Mouse (Mus musculus) heart, adult 2 months (tissue): ENCODE results near the gene Ampd1. TPM values are rescaled to one million over a fixed set of nuclear protein-coding genes. Genes with fewer than 3 reads are reported as not detected.

Experiments
- DNase-seq, 2 experiments: peaks; one replicate each; pipeline ENCODE4 v3.0.0; 2021
- H3K27ac ChIP-seq: fragments of 200-600 bp; 2 replicates; pipeline ENCODE4 v1.8.1; 2022
- H3K27me3 ChIP-seq: fragments of 200-500 bp; 2 replicates; pipeline ENCODE4 v1.6.1; 2012; ENCODE audit warnings: mild to moderate bottlenecking, low read length, inconsistent platforms, mixed read lengths; ENCODE audit not compliant: control insufficient read depth, insufficient read depth
- H3K36me3 ChIP-seq: fragments of 200-500 bp; 2 replicates; pipeline ENCODE4 v1.6.1; 2012; ENCODE audit warnings: low read length, inconsistent platforms; ENCODE audit not compliant: control insufficient read depth, insufficient read depth
- H3K4me1 ChIP-seq: fragments of 200-500 bp; 2 replicates; pipeline ENCODE4 v1.6.1; 2011; ENCODE audit warnings: low read length; ENCODE audit not compliant: control insufficient read depth, insufficient read depth
- H3K4me3 ChIP-seq: fragments of 200-600 bp; 2 replicates; pipeline ENCODE4 v1.8.1; 2022
- H3K79me2 ChIP-seq: fragments of 200-500 bp; replicated peaks from 2 replicates; pipeline ENCODE4 v1.6.1; 2012; ENCODE audit warnings: mild to moderate bottlenecking, inconsistent platforms, low read length, moderate library complexity, mixed read lengths; ENCODE audit not compliant: control insufficient read depth, insufficient read depth
- H3K9ac ChIP-seq: fragments of 200-500 bp; 2 replicates; pipeline ENCODE4 v1.6.1; 2012; ENCODE audit warnings: low read depth, mild to moderate bottlenecking, control low read depth, inconsistent platforms, low read length, mixed read lengths
- CTCF ChIP-seq: fragments of 200-600 bp; IDR thresholded peaks from 2 replicates; pipeline ENCODE4 v1.8.1; 2022; ENCODE audit warnings: antibody characterized with exemption, mild to moderate bottlenecking, moderate library complexity
- EP300 ChIP-seq: fragments of 200-500 bp; IDR thresholded peaks from 2 replicates; pipeline ENCODE4 v1.6.1; 2011; ENCODE audit warnings: low read depth, low read length, control low read depth; ENCODE audit not compliant: insufficient read depth
- POLR2A ChIP-seq: fragments of 200-500 bp; IDR thresholded peaks from 2 replicates; pipeline ENCODE4 v1.6.1; 2011; ENCODE audit warnings: mild to moderate bottlenecking, low read depth, low read length, control low read depth; ENCODE audit not compliant: insufficient read depth
- WGBS: fragments of 180-500 bp; shearing (Covaris S2); methylation state at CpG from one replicate; pipeline ENCODE4 v1.1.7; 2018; 5-methylcytosine and 5-hydroxymethylcytosine counted together
- intact Hi-C: fragments of 180-260 bp; cut with DNase I; formaldehyde crosslinking; loops from one replicate; pipeline ENCODE4 v1.15.1; 2025
- polyA plus RNA-seq: library from polyadenylated mRNA; depleted of rRNA; stranded (reverse); fragments of >200 nt; gene quantifications from 2 replicates; pipeline ENCODE4 v1.2.3, GENCODE M21; 2012
- total RNA-seq, 2 experiments: library from RNA; stranded (reverse); gene quantifications; 2 replicates each; pipeline ENCODE4 v1.2.3; 2021

Gene Ampd1
- total and polyA plus RNA-seq, 3 experiments: 0.12 TPM; not detected in 2

DNA sequence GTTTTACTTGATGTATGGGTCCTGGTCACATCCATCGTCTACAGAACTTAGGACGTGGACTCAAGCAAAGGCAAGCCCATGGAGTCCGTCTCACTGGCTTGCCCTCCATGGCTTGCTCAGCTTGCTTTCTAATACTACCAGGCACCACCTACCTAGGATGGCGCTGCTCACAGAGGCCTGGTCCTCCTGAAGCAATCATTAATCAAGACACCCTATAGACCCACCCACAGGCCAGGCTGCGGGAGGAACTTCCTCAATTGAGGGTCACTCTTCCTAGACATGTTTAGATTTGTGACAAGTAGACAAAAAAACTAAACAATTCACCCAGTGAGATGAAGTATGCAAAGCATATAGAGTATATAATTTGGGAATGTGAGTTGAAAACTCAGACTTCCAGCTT lies 38.4 kb downstream of the Ampd1 start:
- H3K79me2 ChIP-seq: no peaks in the 10 kb centered on the region
- intact Hi-C loops: no loop called here
- no peaks in the 10 kb centered on the region for H3K27me3 ChIP-seq
- H3K9ac ChIP-seq: no peak overlapping the region
- WGBS: 89% methylated on average over 5 of the region's 5 CpGs
- no peak overlapping the region for H3K27ac ChIP-seq
- peaks cover 2% of the 10 kb centered on the region; the same call in 1 of the 2 replicates for H3K4me1 ChIP-seq
- TF ChIP-seq POLR2A: no peak
- DNase-seq: no peak
- no peaks in the 10 kb centered on the region for H3K36me3 ChIP-seq
- no peak overlapping the region for H3K4me3 ChIP-seq

DNA sequence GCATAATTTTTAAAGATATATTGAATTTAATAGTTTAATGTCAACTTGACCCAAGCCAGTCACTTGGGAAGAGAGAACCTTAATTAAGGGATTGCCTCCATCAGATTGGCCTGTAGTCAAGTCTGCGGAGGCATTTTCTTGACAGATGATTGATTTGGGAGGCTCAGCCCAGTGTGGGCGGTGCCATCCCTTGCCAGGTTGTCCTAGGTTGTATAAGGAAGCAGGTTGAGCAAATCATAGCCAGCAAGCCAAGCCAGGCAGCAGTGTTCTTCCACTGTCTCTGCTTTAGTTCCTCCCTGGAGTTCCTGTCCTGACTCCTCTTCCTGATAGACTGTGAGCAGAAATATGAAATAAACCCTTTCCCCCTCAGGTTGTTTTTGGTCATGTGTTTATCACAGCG lies 49.8 kb downstream of the Ampd1 start:
- TF ChIP-seq EP300: no peak
- no peak for TF ChIP-seq POLR2A
- no peak for TF ChIP-seq CTCF
- intact Hi-C loops: no loop called here
- no peaks in the 10 kb centered on the region for H3K27me3 ChIP-seq
- H3K4me3 ChIP-seq: no peak overlapping the region
- no peaks in the 10 kb centered on the region for H3K36me3 ChIP-seq
- WGBS: 76% methylated on average over 3 of the region's 3 CpGs
- no peak overlapping the region for H3K27ac ChIP-seq
- no peak for DNase-seq
- H3K79me2 ChIP-seq: 0 out of 2 replicates have a peak, but pooled peaks cover 1% of the 10 kb centered on the region
- H3K9ac ChIP-seq: no peak overlapping the region
- H3K4me1 ChIP-seq: no peaks in the 10 kb centered on the region; the same call in 1 of the 2 replicates

DNA sequence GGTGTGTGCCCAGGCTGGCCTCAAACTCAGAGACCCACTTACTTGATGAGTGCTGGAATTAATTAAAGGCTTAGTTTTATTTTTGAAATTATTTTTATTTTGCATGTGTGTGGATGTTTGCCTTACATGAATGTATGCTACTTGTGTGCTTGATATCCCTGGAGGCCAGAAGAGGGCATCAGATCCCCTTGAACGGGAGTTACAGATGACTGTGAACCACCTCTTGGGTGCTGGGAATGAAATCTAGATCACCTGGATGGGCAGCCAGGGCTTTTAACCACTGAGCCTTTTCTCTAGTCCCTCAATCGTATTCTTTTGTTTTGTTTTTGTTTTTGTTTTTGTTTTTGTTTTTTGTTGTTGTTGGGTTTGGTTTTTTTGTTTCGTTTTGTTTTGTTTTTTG lies 52.3 kb downstream of the Ampd1 start:
- no peak overlapping the region for H3K4me3 ChIP-seq
- no peak overlapping the region for H3K9ac ChIP-seq
- WGBS: 91% methylated on average over 3 of the region's 3 CpGs
- no peaks in the 10 kb centered on the region; the same call in 1 of the 2 replicates for H3K36me3 ChIP-seq
- H3K79me2 ChIP-seq: 0 out of 2 replicates have a peak, but pooled peaks cover 1% of the 10 kb centered on the region
- intact Hi-C loops: no loop called here
- DNase-seq: no peak
- H3K27ac ChIP-seq: no peak overlapping the region
- peaks cover 8% of the 10 kb centered on the region for H3K4me1 ChIP-seq
- TF ChIP-seq CTCF (no peak), EP300 (no peak), POLR2A (no peak)
- H3K27me3 ChIP-seq: no peaks in the 10 kb centered on the region

DNA sequence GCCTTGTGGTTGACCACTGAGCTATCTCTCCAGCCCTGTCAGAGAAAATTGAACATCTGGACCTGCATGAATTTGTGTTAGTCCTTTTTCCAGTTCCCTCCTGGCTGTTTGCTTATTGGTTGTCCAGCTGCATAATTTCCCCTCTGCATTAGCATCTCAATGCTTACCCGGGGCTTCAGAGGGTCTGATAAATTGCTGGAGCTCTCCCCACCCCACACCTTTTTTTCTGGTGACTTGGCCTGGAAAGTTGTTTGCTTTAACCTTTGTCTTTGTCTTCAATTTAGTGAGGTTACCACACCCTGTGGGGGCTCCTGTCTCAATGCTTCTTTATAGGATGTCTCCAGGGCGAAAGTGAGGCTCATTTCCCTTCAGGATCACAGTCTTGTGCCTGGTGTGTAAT lies 53.4 kb downstream of the Ampd1 start:
- H3K27me3 ChIP-seq: no peaks in the 10 kb centered on the region
- peaks cover 8% of the 10 kb centered on the region for H3K4me1 ChIP-seq
- no peaks in the 10 kb centered on the region; the same call in 1 of the 2 replicates for H3K36me3 ChIP-seq
- H3K4me3 ChIP-seq: no peak overlapping the region
- intact Hi-C loops: no loop called here
- TF ChIP-seq POLR2A: no peak
- TF ChIP-seq EP300: no peak
- no peak for TF ChIP-seq CTCF
- H3K9ac ChIP-seq: no peak overlapping the region
- no peak for DNase-seq
- WGBS: 49% methylated on average over 2 of the region's 2 CpGs
- peak overlapping the region; percentile 31; the same call in 1 of the 2 replicates for H3K27ac ChIP-seq
- no peaks in the 10 kb centered on the region for H3K79me2 ChIP-seq

DNA sequence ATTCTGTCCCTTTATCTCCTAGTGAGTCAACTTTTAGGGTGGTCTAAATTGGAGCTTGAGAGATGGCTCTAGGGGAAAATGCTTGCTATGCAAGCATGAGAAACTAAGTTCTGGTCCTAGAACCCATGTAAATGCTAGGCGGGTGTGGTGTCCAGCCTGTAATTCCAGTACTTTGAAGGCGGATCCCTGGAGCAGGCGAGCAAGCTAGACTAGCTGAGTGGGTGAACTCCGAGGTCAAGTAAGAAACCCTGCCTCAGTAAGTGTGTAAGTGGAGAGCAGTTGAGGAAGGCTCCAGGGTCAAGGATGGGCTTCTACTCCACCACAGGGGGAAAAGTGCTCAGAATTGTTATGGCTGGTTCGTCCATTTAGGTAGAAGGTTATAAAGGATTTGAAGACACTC lies 53.9 kb downstream of the Ampd1 start:
- peak overlapping the region; percentile 31; the same call in 1 of the 2 replicates for H3K27ac ChIP-seq
- no peak for DNase-seq
- no peaks in the 10 kb centered on the region for H3K27me3 ChIP-seq
- WGBS: 82% methylated on average over 5 of the region's 5 CpGs
- intact Hi-C loops: no loop called here
- H3K79me2 ChIP-seq: no peaks in the 10 kb centered on the region
- no peaks in the 10 kb centered on the region; the same call in 1 of the 2 replicates for H3K36me3 ChIP-seq
- TF ChIP-seq CTCF: no peak
- H3K4me3 ChIP-seq: no peak overlapping the region
- peaks cover 8% of the 10 kb centered on the region for H3K4me1 ChIP-seq
- H3K9ac ChIP-seq: no peak overlapping the region

DNA sequence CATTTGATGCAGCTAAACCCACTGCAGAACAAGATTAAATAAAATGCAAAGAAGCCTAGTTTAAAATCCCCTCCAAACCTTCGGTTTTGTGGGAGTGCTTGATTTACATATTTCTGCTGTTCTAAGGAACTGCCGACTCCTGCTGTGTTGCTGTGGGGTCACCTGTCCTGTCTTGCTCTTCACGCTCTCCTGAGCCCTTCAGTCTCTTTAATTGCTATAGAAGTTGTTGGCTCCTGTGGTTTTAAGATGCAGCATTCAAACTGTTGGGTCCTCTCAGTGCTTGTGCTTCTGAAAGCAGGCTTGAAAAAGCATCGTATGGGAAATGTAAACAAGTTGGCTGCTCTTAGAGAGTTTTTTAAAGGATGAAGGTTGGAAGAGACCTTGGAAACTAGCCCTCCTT lies 54.4 kb downstream of the Ampd1 start:
- intact Hi-C loops: no loop called here
- Histone ChIP-seq H3K79me2 (no peaks in the 10 kb centered on the region), H3K9ac (no peak overlapping the region), H3K27ac (no peak overlapping the region), H3K4me3 (no peak overlapping the region), H3K27me3 (no peaks in the 10 kb centered on the region), H3K4me1 (peaks cover 8% of the 10 kb centered on the region), H3K36me3 (no peaks in the 10 kb centered on the region; the same call in 1 of the 2 replicates)
- WGBS: 76% methylated on average over 4 of the region's 4 CpGs
- DNase-seq: no peak
- no peak for TF ChIP-seq CTCF
- no peak for TF ChIP-seq EP300
- TF ChIP-seq POLR2A: no peak
